Mouse (Mus musculus): ENCODE measurements at regions not wholly inside any gene's neighbourhood (a gene's known extent, or its start where the extent isn't known, plus 50 kb on each side); places are given as distances from the start of the nearest gene placed in this dataset.

- H3K4me1 ChIP-seq (replicated peaks) = no peaks in the 10 kb centered on the region
- H3K4me3 ChIP-seq = no peak overlapping the region
- no peaks in the 10 kb centered on the region for H3K36me3 ChIP-seq
- WGBS = 75% methylated on average over 2 of the region's 2 CpGs
- no peak overlapping the region for H3K9ac ChIP-seq
- no peak overlapping the region for H3K4me2 ChIP-seq
- no peaks in the 10 kb centered on the region for H3K27me3 ChIP-seq
- H3K27ac ChIP-seq (replicated peaks) = no peak overlapping the region
- no peaks in the 10 kb centered on the region for H3K9me3 ChIP-seq
- ATAC-seq (ENCODE audit: low FRiP score, low read depth) = no peak
These were observed 134.7 kb upstream of the Ufl1 start for GRCm38 (mm10) chr4:25416330-25416729.

- ATAC-seq (ENCODE audit: low FRiP score, low read depth) = no peak
- no peak overlapping the region for H3K4me3 ChIP-seq
- no peaks in the 10 kb centered on the region for H3K27me3 ChIP-seq
- no peak overlapping the region for H3K4me2 ChIP-seq
- H3K4me1 ChIP-seq (replicated peaks) = peaks cover 30% of the 10 kb centered on the region
- H3K36me3 ChIP-seq = no peaks in the 10 kb centered on the region
- 21% methylated on average over 4 of the region's 4 CpGs for WGBS
- peak overlapping the region; percentile 87 for H3K27ac ChIP-seq (replicated peaks)
- H3K9ac ChIP-seq = no peak overlapping the region
- H3K9me3 ChIP-seq = no peaks in the 10 kb centered on the region
These were observed 128.8 kb upstream of the Ufl1 start for GRCm38 (mm10) chr4:25410440-25410839.

GRCm38 (mm10) chr4:25408696-25409448 lies 127.3 kb upstream of the Ufl1 start:
- H3K36me3 ChIP-seq = no peaks in the 10 kb centered on the region
- H3K27me3 ChIP-seq = no peaks in the 10 kb centered on the region
- H3K4me1 ChIP-seq (replicated peaks) = peaks cover 30% of the 10 kb centered on the region
- H3K4me2 ChIP-seq = peak overlapping the region; percentile 40
- H3K4me3 ChIP-seq = no peak overlapping the region
- peak overlapping the region; percentile 87 for H3K27ac ChIP-seq (replicated peaks)
- WGBS = 12% methylated on average over 3 of the region's 3 CpGs
- peak; percentile 97 for ATAC-seq (ENCODE audit: low FRiP score, low read depth)
- H3K9ac ChIP-seq = no peak overlapping the region
- H3K9me3 ChIP-seq = no peaks in the 10 kb centered on the region

GRCm38 (mm10) chr4:25407842-25408241 lies 126.2 kb upstream of the Ufl1 start:
- ATAC-seq (ENCODE audit: low FRiP score, low read depth) = no peak
- peaks cover 30% of the 10 kb centered on the region for H3K4me1 ChIP-seq (replicated peaks)
- H3K4me3 ChIP-seq = no peak overlapping the region
- no peaks in the 10 kb centered on the region for H3K27me3 ChIP-seq
- H3K9me3 ChIP-seq = no peaks in the 10 kb centered on the region
- H3K9ac ChIP-seq = no peak overlapping the region
- 18% methylated on average over 4 of the region's 4 CpGs for WGBS
- H3K27ac ChIP-seq (replicated peaks) = peak overlapping the region; percentile 87
- no peaks in the 10 kb centered on the region for H3K36me3 ChIP-seq
- peak overlapping the region; percentile 7; the same call in 1 of the 2 replicates for H3K4me2 ChIP-seq

- no peak overlapping the region for H3K9ac ChIP-seq
- no peaks in the 10 kb centered on the region for H3K9me3 ChIP-seq
- ATAC-seq (ENCODE audit: low FRiP score, low read depth) = no peak
- H3K27me3 ChIP-seq = no peaks in the 10 kb centered on the region
- H3K4me3 ChIP-seq = no peak overlapping the region
- H3K4me1 ChIP-seq (replicated peaks) = no peaks in the 10 kb centered on the region
- no peak overlapping the region for H3K27ac ChIP-seq (replicated peaks)
- WGBS = 68% methylated on average over 5 of the region's 5 CpGs
- no peaks in the 10 kb centered on the region for H3K36me3 ChIP-seq
- H3K4me2 ChIP-seq = no peak overlapping the region
These were observed 107.9 kb upstream of the Ufl1 start for GRCm38 (mm10) chr4:25389542-25389941.

GRCm38 (mm10) chr4:25372041-25372440 lies 90.4 kb upstream of the Ufl1 start:
- no peaks in the 10 kb centered on the region for H3K36me3 ChIP-seq
- H3K4me2 ChIP-seq = no peak overlapping the region
- ATAC-seq (ENCODE audit: low FRiP score, low read depth) = no peak
- no peaks in the 10 kb centered on the region for H3K27me3 ChIP-seq
- H3K4me1 ChIP-seq (replicated peaks) = no peaks in the 10 kb centered on the region
- WGBS = 87% methylated on average over 4 of the region's 4 CpGs
- no peaks in the 10 kb centered on the region for H3K9me3 ChIP-seq
- no peak overlapping the region for H3K27ac ChIP-seq (replicated peaks)
- no peak overlapping the region for H3K4me3 ChIP-seq
- H3K9ac ChIP-seq = no peak overlapping the region

GRCm38 (mm10) chr4:25364402-25364801 lies 82.8 kb upstream of the Ufl1 start:
- Histone ChIP-seq H3K27me3 (no peaks in the 10 kb centered on the region), H3K27ac (replicated peaks) (no peak overlapping the region), H3K36me3 (no peaks in the 10 kb centered on the region), H3K9ac (no peak overlapping the region), H3K4me2 (no peak overlapping the region), H3K4me1 (replicated peaks) (no peaks in the 10 kb centered on the region), H3K9me3 (no peaks in the 10 kb centered on the region), H3K4me3 (no peak overlapping the region)
- ATAC-seq (ENCODE audit: low FRiP score, low read depth) = no peak

- no peak overlapping the region for H3K4me3 ChIP-seq
- no peak overlapping the region for H3K9ac ChIP-seq
- no peak for ATAC-seq (ENCODE audit: low FRiP score, low read depth)
- WGBS = 88% methylated on average over 1 of the region's 1 CpGs
- no peaks in the 10 kb centered on the region for H3K4me1 ChIP-seq (replicated peaks)
- H3K4me2 ChIP-seq = no peak overlapping the region
- H3K9me3 ChIP-seq = no peaks in the 10 kb centered on the region
- no peaks in the 10 kb centered on the region for H3K27me3 ChIP-seq
- H3K27ac ChIP-seq (replicated peaks) = no peak overlapping the region
- no peaks in the 10 kb centered on the region for H3K36me3 ChIP-seq
These were observed 56.0 kb upstream of the Ufl1 start for GRCm38 (mm10) chr4:25337638-25338037.

All from hindbrain, embryonic 15.5 days (tissue).